Mouse (Mus musculus): ENCODE data around the gene Pdgfa. TPM values are rescaled to one million over a fixed set of nuclear protein-coding genes. Genes with fewer than 3 reads are reported as not detected.

The Pdgfa gene
- total and polyA plus RNA-seq, 2 experiments from 2014 or later: 47.5 to 54.4 TPM

GRCm38 (mm10) chr5:139033406-139034317 lies 36.5 kb upstream of the Pdgfa start:
- no peak overlapping the region for H3K4me3 ChIP-seq (ENCODE audit: low read length)
- H3K4me1 ChIP-seq (ENCODE audit: insufficient read depth, low read length): peaks cover 21% of the 10 kb centered on the region
- H3K4me2 ChIP-seq (ENCODE audit: low read depth, low read length): no peak overlapping the region
- H3K27me3 ChIP-seq (ENCODE audit: insufficient read depth, low read length): no peaks in the 10 kb centered on the region
- H3K36me3 ChIP-seq (ENCODE audit: insufficient read depth, low read length): peaks cover 9% of the 10 kb centered on the region; the same call in 1 of the 2 replicates
- H3K9ac ChIP-seq (replicated peaks; ENCODE audit: low read length): 0 out of 2 replicates have a peak overlapping the region, but pooled peaks have one; percentile 9
- WGBS: 34% methylated on average over 14 of the region's 14 CpGs
- TF ChIP-seq CTCF (IDR thresholded peaks at IDR 0.05; ENCODE audit: low read depth): no peak
- ATAC-seq: peak; percentile 57
- peak; percentile 60 for DNase-seq (ENCODE audit: low spot score)
- H3K9me3 ChIP-seq (ENCODE audit: low read length): no peaks in the 10 kb centered on the region
- peak overlapping the region; percentile 76 for H3K27ac ChIP-seq

GRCm38 (mm10) chr5:139027603-139028002 lies 30.4 kb upstream of the Pdgfa start:
- H3K4me2 ChIP-seq (ENCODE audit: low read depth, low read length): no peak overlapping the region
- 15% methylated on average over 15 of the region's 15 CpGs for WGBS
- no peak for TF ChIP-seq CTCF (IDR thresholded peaks at IDR 0.05; ENCODE audit: low read depth)
- no peaks in the 10 kb centered on the region for H3K27me3 ChIP-seq (ENCODE audit: insufficient read depth, low read length)
- peaks cover 5% of the 10 kb centered on the region; the same call in 1 of the 2 replicates for H3K4me1 ChIP-seq (ENCODE audit: insufficient read depth, low read length)
- no peak overlapping the region for H3K9ac ChIP-seq (replicated peaks; ENCODE audit: low read length)
- ATAC-seq (no peak), DNase-seq (ENCODE audit: low spot score) (peak; percentile 44)
- no peaks in the 10 kb centered on the region for H3K9me3 ChIP-seq (ENCODE audit: low read length)
- H3K27ac ChIP-seq: peak overlapping the region; percentile 7
- no peak overlapping the region for H3K4me3 ChIP-seq (ENCODE audit: low read length)
- no peaks in the 10 kb centered on the region for H3K36me3 ChIP-seq (ENCODE audit: insufficient read depth, low read length)

GRCm38 (mm10) chr5:139024351-139025105 lies 27.4 kb upstream of the Pdgfa start:
- H3K9ac ChIP-seq (replicated peaks; ENCODE audit: low read length): no peak overlapping the region
- H3K9me3 ChIP-seq (ENCODE audit: low read length): no peaks in the 10 kb centered on the region
- peaks cover 5% of the 10 kb centered on the region; the same call in 1 of the 2 replicates for H3K4me1 ChIP-seq (ENCODE audit: insufficient read depth, low read length)
- no peaks in the 10 kb centered on the region for H3K27me3 ChIP-seq (ENCODE audit: insufficient read depth, low read length)
- no peak overlapping the region for H3K4me2 ChIP-seq (ENCODE audit: low read depth, low read length)
- whole genome bisulfite sequencing: 74% methylated on average over 12 of the region's 12 CpGs
- H3K4me3 ChIP-seq (ENCODE audit: low read length): no peak overlapping the region
- no peak; the same call in 1 of the 2 replicates for TF ChIP-seq CTCF (IDR thresholded peaks at IDR 0.05; ENCODE audit: low read depth)
- no peak overlapping the region for H3K27ac ChIP-seq
- DNase-seq (ENCODE audit: low spot score) (no peak), ATAC-seq (no peak)
- H3K36me3 ChIP-seq (ENCODE audit: insufficient read depth, low read length): no peaks in the 10 kb centered on the region

GRCm38 (mm10) chr5:139020595-139020994 lies 23.4 kb upstream of the Pdgfa start:
- Histone ChIP-seq H3K4me1 (ENCODE audit: insufficient read depth, low read length) (no peaks in the 10 kb centered on the region), H3K27ac (no peak overlapping the region), H3K36me3 (ENCODE audit: insufficient read depth, low read length) (peaks cover 16% of the 10 kb centered on the region; the same call in 1 of the 2 replicates), H3K9ac (replicated peaks; ENCODE audit: low read length) (no peak overlapping the region), H3K4me2 (ENCODE audit: low read depth, low read length) (no peak overlapping the region), H3K27me3 (ENCODE audit: insufficient read depth, low read length) (no peaks in the 10 kb centered on the region), H3K4me3 (ENCODE audit: low read length) (no peak overlapping the region), H3K9me3 (ENCODE audit: low read length) (no peaks in the 10 kb centered on the region)
- no peak for DNase-seq (ENCODE audit: low spot score)
- ATAC-seq: no peak
- no peak for TF ChIP-seq CTCF (IDR thresholded peaks at IDR 0.05; ENCODE audit: low read depth)
- WGBS: 74% methylated on average over 6 of the region's 6 CpGs

GRCm38 (mm10) chr5:139017371-139018124 lies 20.4 kb upstream of the Pdgfa start:
- Histone ChIP-seq H3K27ac (no peak overlapping the region), H3K4me1 (ENCODE audit: insufficient read depth, low read length) (no peaks in the 10 kb centered on the region), H3K9ac (replicated peaks; ENCODE audit: low read length) (no peak overlapping the region), H3K4me2 (ENCODE audit: low read depth, low read length) (no peak overlapping the region), H3K9me3 (ENCODE audit: low read length) (no peaks in the 10 kb centered on the region), H3K4me3 (ENCODE audit: low read length) (no peak overlapping the region), H3K36me3 (ENCODE audit: insufficient read depth, low read length) (peaks cover 16% of the 10 kb centered on the region; the same call in 1 of the 2 replicates), H3K27me3 (ENCODE audit: insufficient read depth, low read length) (no peaks in the 10 kb centered on the region)
- ATAC-seq (no peak), DNase-seq (ENCODE audit: low spot score) (no peak)
- TF ChIP-seq CTCF (IDR thresholded peaks at IDR 0.05; ENCODE audit: low read depth): no peak
- 71% methylated on average over 15 of the region's 15 CpGs for WGBS

GRCm38 (mm10) chr5:139015097-139015496 lies 17.9 kb upstream of the Pdgfa start:
- peaks cover 16% of the 10 kb centered on the region; the same call in 1 of the 2 replicates for H3K36me3 ChIP-seq (ENCODE audit: insufficient read depth, low read length)
- 63% methylated on average over 3 of the region's 3 CpGs for WGBS
- TF ChIP-seq CTCF (IDR thresholded peaks at IDR 0.05; ENCODE audit: low read depth): no peak
- H3K4me1 ChIP-seq (ENCODE audit: insufficient read depth, low read length): no peaks in the 10 kb centered on the region
- no peaks in the 10 kb centered on the region for H3K27me3 ChIP-seq (ENCODE audit: insufficient read depth, low read length)
- no peak overlapping the region for H3K27ac ChIP-seq
- ATAC-seq (peak; percentile 28; the same call in 1 of the 2 replicates), DNase-seq (ENCODE audit: low spot score) (no peak)
- H3K9me3 ChIP-seq (ENCODE audit: low read length): no peaks in the 10 kb centered on the region
- H3K4me3 ChIP-seq (ENCODE audit: low read length): no peak overlapping the region
- H3K9ac ChIP-seq (replicated peaks; ENCODE audit: low read length): no peak overlapping the region
- H3K4me2 ChIP-seq (ENCODE audit: low read depth, low read length): no peak overlapping the region
